8 mouse cellular contexts compared by ENCODE assay signal in the genomic region with DNA sequence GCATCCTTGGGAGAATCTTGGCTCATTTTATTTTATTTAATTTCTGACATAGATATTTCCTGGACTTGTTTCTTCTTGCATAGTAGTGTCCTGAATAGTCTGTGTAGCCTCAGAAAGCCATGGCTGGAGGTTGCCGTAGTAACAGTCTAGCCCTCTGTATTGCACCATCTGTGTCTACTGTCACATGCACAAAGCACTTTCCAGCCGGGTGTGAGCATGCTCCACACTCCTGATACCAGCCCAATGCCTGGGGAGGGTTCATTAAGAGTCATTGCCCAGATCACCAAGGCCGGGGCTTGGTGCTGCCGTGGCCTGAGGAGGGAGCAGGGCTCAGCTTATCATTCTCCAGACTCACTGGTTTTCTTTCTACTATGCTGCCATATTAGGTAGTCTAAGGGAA.
DNase-seq lines count a peak whose midpoint lies in the region; ATAC-seq and TF ChIP-seq lines count a peak whose summit lies in the region.

No protein-coding gene starts in this region.

- H3K4me1 ChIP-seq in lung, embryonic 16.5 days (replicated peaks; ENCODE audit: control insufficient read depth, insufficient read depth, low read length): peaks cover 13% of the 10 kb centered on the region
- peaks cover 31% of the 10 kb centered on the region for H3K4me1 ChIP-seq in lung, adult 2 months (ENCODE audit: control insufficient read depth, insufficient read depth, low read length)
- H3K4me1 ChIP-seq in embryonic facial prominence, embryonic 14.5 days (ENCODE audit: control insufficient read depth, insufficient read depth, low read length): no peaks in the 10 kb centered on the region
- peaks cover 47% of the 10 kb centered on the region for H3K4me1 ChIP-seq in liver, embryonic 13.5 days (replicated peaks)

- no peaks in the 10 kb centered on the region for H3K27me3 ChIP-seq in lung, embryonic 16.5 days (ENCODE audit: control insufficient read depth, insufficient read depth, low read depth, low read length)
- H3K27me3 ChIP-seq in embryonic facial prominence, embryonic 14.5 days (replicated peaks; ENCODE audit: control insufficient read depth, insufficient read depth, low read length): no peaks in the 10 kb centered on the region
- H3K27me3 ChIP-seq in liver, embryonic 13.5 days: no peaks in the 10 kb centered on the region

- no peak overlapping the region for H3K27ac ChIP-seq in lung, embryonic 16.5 days (ENCODE audit: low read length)
- H3K27ac ChIP-seq in embryonic facial prominence, embryonic 14.5 days (replicated peaks; ENCODE audit: low read depth, low read length): no peak overlapping the region
- H3K27ac ChIP-seq in liver, embryonic 13.5 days: peak overlapping the region; percentile 21; the same call in 1 of the 2 replicates

- peak; percentile 42 for ATAC-seq in lung, embryonic 16.5 days (ENCODE audit: low read depth)
- peak; percentile 44 for ATAC-seq in embryonic facial prominence, embryonic 14.5 days (ENCODE audit: low read depth)
- peak; percentile 66 for ATAC-seq in liver, embryonic 13.5 days (ENCODE audit: low read depth)

- H3K4me3 ChIP-seq in lung, embryonic 16.5 days (ENCODE audit: low read length): no peak overlapping the region
- no peak overlapping the region for H3K4me3 ChIP-seq in lung, adult 2 months (replicated peaks; ENCODE audit: extremely low read depth, low read depth, low read length)
- H3K4me3 ChIP-seq in embryonic facial prominence, embryonic 14.5 days (ENCODE audit: low read depth, low read length): no peak overlapping the region
- H3K4me3 ChIP-seq in liver, embryonic 13.5 days (replicated peaks): no peak overlapping the region

- no peak for DNase-seq in lung, adult 2 months
- no peak for DNase-seq in embryonic facial prominence, embryonic 14.5 days (ENCODE audit: low spot score)
- DNase-seq in liver, embryonic 13.5 days: peak; percentile 18
- DNase-seq in retina, embryonic 14.5 days (ENCODE audit: low spot score): peak; percentile 74
- DNase-seq in cerebellum, adult 8-10 months: no peak
- DNase-seq in urinary bladder, postnatal 4 days (ENCODE audit: low spot score in 2 of 2): no peak
- no peak for DNase-seq in thymus, postnatal 25 days

- TF ChIP-seq POLR2A in lung, adult 2 months (IDR thresholded peaks at IDR 0.05; ENCODE audit: borderline replicate concordance, extremely low read depth, low read depth, low read length): no peak

- no peaks in the 10 kb centered on the region for H3K9me3 ChIP-seq in lung, embryonic 16.5 days (ENCODE audit: control insufficient read depth, low read length)
- no peaks in the 10 kb centered on the region for H3K9me3 ChIP-seq in embryonic facial prominence, embryonic 14.5 days (ENCODE audit: control insufficient read depth, low read length)
- no peaks in the 10 kb centered on the region for H3K9me3 ChIP-seq in liver, embryonic 13.5 days (replicated peaks)

- no peak for TF ChIP-seq CTCF in lung, adult 2 months (IDR thresholded peaks at IDR 0.05; ENCODE audit: insufficient read depth, low read length)

- 65% methylated on average over 4 of the region's 4 CpGs for WGBS in lung, embryonic 16.5 days
- WGBS in lung, adult 2 months: 60% methylated on average over 4 of the region's 4 CpGs
- 79% methylated on average over 4 of the region's 4 CpGs for WGBS in embryonic facial prominence, embryonic 14.5 days
- WGBS in liver, embryonic 13.5 days (ENCODE audit: insufficient replicate concordance): 47% methylated on average over 4 of the region's 4 CpGs

- H3K36me3 ChIP-seq in lung, embryonic 16.5 days (ENCODE audit: control insufficient read depth, insufficient read depth, low read length): no peaks in the 10 kb centered on the region
- H3K36me3 ChIP-seq in embryonic facial prominence, embryonic 14.5 days (ENCODE audit: control insufficient read depth, insufficient read depth, low read length): no peaks in the 10 kb centered on the region
- H3K36me3 ChIP-seq in liver, embryonic 13.5 days: no peaks in the 10 kb centered on the region

- no peak overlapping the region for H3K9ac ChIP-seq in lung, embryonic 16.5 days (ENCODE audit: low read length)
- H3K9ac ChIP-seq in embryonic facial prominence, embryonic 14.5 days (ENCODE audit: low read depth, low read length): no peak overlapping the region
- no peak overlapping the region for H3K9ac ChIP-seq in liver, embryonic 13.5 days

- no peak overlapping the region for H3K4me2 ChIP-seq in lung, embryonic 16.5 days (ENCODE audit: low read depth, low read length)
- H3K4me2 ChIP-seq in embryonic facial prominence, embryonic 14.5 days (ENCODE audit: low read depth, low read length): no peak overlapping the region
- H3K4me2 ChIP-seq in liver, embryonic 13.5 days: no peak overlapping the region

Comparison
In these comparisons a context has a peak if more than half of its experiments do, and no peak if none do; other contexts are left out.
1. DNase-seq: peak in liver, embryonic 13.5 days (single experiment) and retina, embryonic 14.5 days (single experiment); none in lung, adult 2 months (single experiment), embryonic facial prominence, embryonic 14.5 days (single experiment), cerebellum, adult 8-10 months (single experiment), urinary bladder, postnatal 4 days (0 of 2) and thymus, postnatal 25 days (single experiment).
2. Peak in every context shown above with its lines, with median percentiles within 50 percentile points of each other: ATAC-seq.